Mouse (Mus musculus): ENCODE measurements at regions not wholly inside any gene's neighbourhood (a gene's known extent, or its start where the extent isn't known, plus 50 kb on each side); places are given as distances from the start of the nearest gene placed in this dataset.

- DNase-seq (ENCODE audit: low read depth, low spot score), result no peak
- H3K9me3 ChIP-seq (replicated peaks; ENCODE audit: insufficient read depth, low read length), result no peaks in the 10 kb centered on the region
- H3K27me3 ChIP-seq (ENCODE audit: control insufficient read depth in 1 of 2, insufficient read depth in 2 of 2, low read length in 2 of 2), result no peaks in the 10 kb centered on the region
- H3K27ac ChIP-seq (ENCODE audit: control insufficient read depth, low read depth, low read length), result no peak overlapping the region
- TF ChIP-seq RAD21 (IDR thresholded peaks at IDR 0.05; ENCODE audit: low read depth, low read length), result no peak
- no peak for TF ChIP-seq CHD2 (IDR thresholded peaks at IDR 0.05; ENCODE audit: low read length)
- no peak for TF ChIP-seq MEF2A (IDR thresholded peaks at IDR 0.05; ENCODE audit: extremely low read depth, insufficient replicate concordance, low read depth, low read length, poor library complexity, severe bottlenecking)
- TF ChIP-seq MAZ (IDR thresholded peaks at IDR 0.05; ENCODE audit: low read depth, low read length), result no peak
- TF ChIP-seq TAL1 (IDR thresholded peaks at IDR 0.05; ENCODE audit: low read length), result no peak
- TF ChIP-seq USF2 (IDR thresholded peaks at IDR 0.05; ENCODE audit: borderline replicate concordance in 1 of 2, insufficient read depth in 1 of 2, low read depth in 1 of 2, low read length in 2 of 2), result no peak
- TF ChIP-seq MAX (IDR thresholded peaks at IDR 0.05; ENCODE audit: low read length), result no peak
- TF ChIP-seq SMC3 (IDR thresholded peaks at IDR 0.05; ENCODE audit: low read depth, low read length), result no peak
- no peak for TF ChIP-seq MXI1 (IDR thresholded peaks at IDR 0.05; ENCODE audit: low read depth, low read length)
- no peak for TF ChIP-seq POLR2AphosphoS2 (IDR thresholded peaks at IDR 0.05; ENCODE audit: low read length)
- TF ChIP-seq POLR2AphosphoS5 (IDR thresholded peaks at IDR 0.05; ENCODE audit: borderline replicate concordance, low read depth, low read length), result no peak
- TF ChIP-seq ZNF384 (IDR thresholded peaks at IDR 0.05; ENCODE audit: low read depth, low read length), result no peak
- no peak for TF ChIP-seq ETS1 (IDR thresholded peaks at IDR 0.05; ENCODE audit: low read depth, low read length)
- TF ChIP-seq MAFK (IDR thresholded peaks at IDR 0.05; ENCODE audit: borderline replicate concordance, low read depth, low read length), result no peak
- no peak for TF ChIP-seq TCF12 (IDR thresholded peaks at IDR 0.05; ENCODE audit: low read depth, low read length)
- no peak for TF ChIP-seq E2F4 (IDR thresholded peaks at IDR 0.05; ENCODE audit: borderline replicate concordance, low read depth, low read length)
- TF ChIP-seq EP300 (IDR thresholded peaks at IDR 0.05; ENCODE audit: low read depth in 1 of 2, low read length in 2 of 2), result no peak
- no peak for TF ChIP-seq POLR2A (IDR thresholded peaks at IDR 0.05; ENCODE audit: control insufficient read depth in 1 of 2, insufficient read depth in 1 of 2, low read depth in 1 of 2, low read length in 2 of 2, poor library complexity in 1 of 2)
- H3K79me2 ChIP-seq (ENCODE audit: control insufficient read depth, insufficient read depth, low read length, poor library complexity), result no peaks in the 10 kb centered on the region
- H3K36me3 ChIP-seq (ENCODE audit: control insufficient read depth in 1 of 2, insufficient read depth in 2 of 2, low read length in 2 of 2), result no peaks in the 10 kb centered on the region
- H3K4me1 ChIP-seq (ENCODE audit: control insufficient read depth in 1 of 2, insufficient read depth in 2 of 2, low read length in 2 of 2), result no peaks in the 10 kb centered on the region
- no peak overlapping the region for H3K4me3 ChIP-seq (ENCODE audit: control insufficient read depth in 1 of 2, insufficient read depth in 1 of 2, low read depth in 2 of 2, low read length in 2 of 2)
- no peak overlapping the region for H3K9ac ChIP-seq (ENCODE audit: control insufficient read depth, low read depth, low read length, poor library complexity, severe bottlenecking)
Observed at GRCm38 (mm10) chr12:45969881-45970280, 848.8 kb downstream of the Nova1 start.

- DNase-seq (ENCODE audit: low read depth, low spot score), result no peak
- Histone ChIP-seq H3K27me3 (ENCODE audit: control insufficient read depth in 1 of 2, insufficient read depth in 2 of 2, low read length in 2 of 2) (no peaks in the 10 kb centered on the region), H3K36me3 (ENCODE audit: control insufficient read depth in 1 of 2, insufficient read depth in 2 of 2, low read length in 2 of 2) (no peaks in the 10 kb centered on the region), H3K9ac (ENCODE audit: control insufficient read depth, low read depth, low read length, poor library complexity, severe bottlenecking) (no peak overlapping the region), H3K27ac (ENCODE audit: control insufficient read depth, low read depth, low read length) (no peak overlapping the region), H3K4me3 (ENCODE audit: control insufficient read depth in 1 of 2, insufficient read depth in 1 of 2, low read depth in 2 of 2, low read length in 2 of 2) (no peak overlapping the region), H3K4me1 (ENCODE audit: control insufficient read depth in 1 of 2, insufficient read depth in 2 of 2, low read length in 2 of 2) (no peaks in the 10 kb centered on the region), H3K79me2 (ENCODE audit: control insufficient read depth, insufficient read depth, low read length, poor library complexity) (no peaks in the 10 kb centered on the region), H3K9me3 (replicated peaks; ENCODE audit: insufficient read depth, low read length) (no peaks in the 10 kb centered on the region)
- TF ChIP-seq TCF12 (IDR thresholded peaks at IDR 0.05; ENCODE audit: low read depth, low read length), result no peak
- TF ChIP-seq ZMIZ1 (IDR thresholded peaks at IDR 0.05; ENCODE audit: low read depth, low read length), result no peak
- no peak for TF ChIP-seq BHLHE40 (IDR thresholded peaks at IDR 0.05; ENCODE audit: borderline replicate concordance, low read depth, low read length)
- TF ChIP-seq E2F4 (IDR thresholded peaks at IDR 0.05; ENCODE audit: borderline replicate concordance, low read depth, low read length), result no peak
- TF ChIP-seq POLR2AphosphoS2 (IDR thresholded peaks at IDR 0.05; ENCODE audit: low read length), result no peak
Observed at GRCm38 (mm10) chr12:45946918-45947317, 871.8 kb downstream of the Nova1 start.

Data from MEL (cell line).